Mouse (Mus musculus) CH12.LX (cell line): Measurements from ENCODE around the gene Fam193b. TPM values are rescaled to one million over a fixed set of nuclear protein-coding genes. Genes with fewer than 3 reads are reported as not detected.

Experiments used
- DNase-seq: peaks from one replicate; pipeline ENCODE4 v3.0.0-alpha.2; 2013; ENCODE audit errors: extremely low read depth
- H3K27ac ChIP-seq: 2 replicates; pipeline ENCODE4 v1.5.1; 2012; ENCODE audit warnings: low read depth, mild to moderate bottlenecking, control low read depth, moderate library complexity; ENCODE audit not compliant: insufficient read depth
- H3K27me3 ChIP-seq: replicated peaks from 2 replicates; pipeline ENCODE3; 2012; ENCODE audit warnings: inconsistent platforms
- H3K36me3 ChIP-seq, 2 experiments: replicated peaks in 1 of 2; 2 replicates each; pipeline versions ENCODE3 to v1.6.1; 2012; ENCODE audit warnings: inconsistent platforms in 1 of 2, low read length in 1 of 2, mild to moderate bottlenecking in 1 of 2, mixed read lengths in 1 of 2, moderate library complexity in 1 of 2; ENCODE audit not compliant: control insufficient read depth in 1 of 2, insufficient read depth in 1 of 2
- H3K4me1 ChIP-seq, 2 experiments: 2 replicates each; pipeline ENCODE4 v1.6.1; 2012; ENCODE audit warnings: inconsistent platforms in 1 of 2, moderate library complexity in 1 of 2; ENCODE audit not compliant: insufficient read depth in 2 of 2, control insufficient read depth in 1 of 2
- H3K4me2 ChIP-seq: 2 replicates; pipeline ENCODE4 v1.6.1; 2012; ENCODE audit warnings: low read depth, mild to moderate bottlenecking, control low read depth; ENCODE audit not compliant: poor library complexity, insufficient read depth, severe bottlenecking
- H3K4me3 ChIP-seq, 3 experiments: fragments of 150-350 bp in 1 of 3; sonication (generic) in 1 of 3; replicated peaks in 1 of 3; 2 replicates each; pipeline versions ENCODE3 to v1.5.1; 2011 to 2012; ENCODE audit warnings: low read depth in 2 of 3, low read length in 2 of 3, mild to moderate bottlenecking in 2 of 3, moderate library complexity in 2 of 3, control low read depth in 1 of 3, improper control_type of control experiment in 1 of 3, inconsistent platforms in 1 of 3, mixed read lengths in 1 of 3; ENCODE audit not compliant: poor library complexity in 1 of 3
- H3K79me2 ChIP-seq: replicated peaks from 2 replicates; pipeline ENCODE4 v1.6.1; 2012; ENCODE audit warnings: mild to moderate bottlenecking, moderate library complexity; ENCODE audit not compliant: control insufficient read depth, poor library complexity, insufficient read depth, severe bottlenecking; ENCODE audit errors: extremely low read depth
- H3K9ac ChIP-seq: 2 replicates; pipeline ENCODE4 v1.6.1; 2012; ENCODE audit warnings: low read depth, mild to moderate bottlenecking, control low read depth, moderate library complexity; ENCODE audit not compliant: insufficient read depth
- H3K9me3 ChIP-seq: replicated peaks from 2 replicates; pipeline ENCODE3; 2012; ENCODE audit warnings: low read length, inconsistent platforms, mixed read lengths
- BHLHE40 ChIP-seq: IDR thresholded peaks from 2 replicates; pipeline ENCODE4 v1.6.1; 2011; ENCODE audit warnings: mild to moderate bottlenecking, low read depth, low read length, improper control_type of control experiment
- CTCF ChIP-seq, 2 experiments: IDR thresholded peaks in 1 of 2; conservative IDR thresholded peaks in 1 of 2; 2 replicates each; pipeline ENCODE4 v1.5.1; 2011 to 2012; ENCODE audit warnings: low read depth in 2 of 2, low read length in 2 of 2, improper control_type of control experiment in 1 of 2, inconsistent platforms in 1 of 2, mild to moderate bottlenecking in 1 of 2, moderate library complexity in 1 of 2
- E2F4 ChIP-seq: IDR thresholded peaks from 2 replicates; pipeline ENCODE4 v1.6.1; 2011; ENCODE audit warnings: low read depth, low read length, improper control_type of control experiment; ENCODE audit not compliant: insufficient replicate concordance
- GABPA ChIP-seq: IDR thresholded peaks from 2 replicates; pipeline ENCODE4 v1.6.1; 2012; ENCODE audit warnings: low read depth, low read length, improper control_type of control experiment, inconsistent platforms; ENCODE audit not compliant: insufficient replicate concordance
- IRF4 ChIP-seq: IDR thresholded peaks from 2 replicates; pipeline ENCODE4 v1.6.1; 2014; ENCODE audit warnings: low read depth, mild to moderate bottlenecking, inconsistent platforms, low read length, improper control_type of control experiment
- JUN ChIP-seq: IDR thresholded peaks from 2 replicates; pipeline ENCODE4 v1.6.1; 2011; ENCODE audit warnings: low read depth, mild to moderate bottlenecking, low read length, improper control_type of control experiment, moderate library complexity; ENCODE audit not compliant: insufficient read depth
- KAT2A ChIP-seq: IDR thresholded peaks from 2 replicates; pipeline ENCODE4 v1.6.1; 2012; ENCODE audit warnings: low read length, improper control_type of control experiment, inconsistent platforms; ENCODE audit not compliant: insufficient replicate concordance
- MAX ChIP-seq: IDR thresholded peaks from 2 replicates; pipeline ENCODE4 v1.6.1; 2011; ENCODE audit warnings: low read length, improper control_type of control experiment
- MAZ ChIP-seq: IDR thresholded peaks from 2 replicates; pipeline ENCODE4 v1.6.1; 2012; ENCODE audit warnings: low read depth, mild to moderate bottlenecking, inconsistent platforms, low read length, improper control_type of control experiment, moderate library complexity
- NELFE ChIP-seq: IDR thresholded peaks from 2 replicates; pipeline ENCODE4 v1.6.1; 2011; ENCODE audit warnings: low read depth, low read length, improper control_type of control experiment
- NRF1 ChIP-seq: IDR thresholded peaks from 2 replicates; pipeline ENCODE4 v1.6.1; 2014; ENCODE audit warnings: low read depth, mild to moderate bottlenecking, inconsistent platforms, low read length, improper control_type of control experiment, moderate library complexity
- POLR2A ChIP-seq: IDR thresholded peaks from 2 replicates; pipeline ENCODE4 v1.6.1; 2011; ENCODE audit warnings: low read depth, mild to moderate bottlenecking, improper control_type of control experiment, low read length
- POLR2AphosphoS2 ChIP-seq: IDR thresholded peaks from 2 replicates; pipeline ENCODE4 v1.6.1; 2011; ENCODE audit warnings: low read depth, low read length, improper control_type of control experiment
- RAD21 ChIP-seq: IDR thresholded peaks from 2 replicates; pipeline ENCODE4 v1.6.1; 2011; ENCODE audit warnings: low read depth, mild to moderate bottlenecking, low read length, improper control_type of control experiment, moderate library complexity
- SIN3A ChIP-seq: IDR thresholded peaks from 2 replicates; pipeline ENCODE4 v1.6.1; 2012; ENCODE audit warnings: low read length, improper control_type of control experiment, inconsistent platforms
- SMC3 ChIP-seq: IDR thresholded peaks from 2 replicates; pipeline ENCODE4 v1.6.1; 2011; ENCODE audit warnings: low read depth, low read length, improper control_type of control experiment
- TBP ChIP-seq: conservative IDR thresholded peaks from 2 replicates; pipeline ENCODE4 v1.6.1; 2011; ENCODE audit warnings: low read depth, low read length, improper control_type of control experiment
- TCF12 ChIP-seq: IDR thresholded peaks from 2 replicates; pipeline ENCODE4 v1.6.1; 2014; ENCODE audit warnings: low read depth, mild to moderate bottlenecking, inconsistent platforms, low read length, improper control_type of control experiment
- UBTF ChIP-seq: IDR thresholded peaks from 2 replicates; pipeline ENCODE4 v1.6.1; 2012; ENCODE audit warnings: low read depth, mild to moderate bottlenecking, inconsistent platforms, low read length, improper control_type of control experiment, moderate library complexity
- USF1 ChIP-seq: IDR thresholded peaks from 2 replicates; pipeline ENCODE4 v1.6.1; 2014; ENCODE audit warnings: low read depth, mild to moderate bottlenecking, inconsistent platforms, low read length, improper control_type of control experiment
- dilution Hi-C: fragments of 300-500 bp; cut with MboI; formaldehyde crosslinking; loops from 2 replicates; pipeline ENCODE4 v1.14.3; 2020; ENCODE audit warnings: low sequenced_read_pairs; ENCODE audit not compliant: extremely low pct_unique_long_range_greater_than_20kb, extremely low pct_ligation_motif_present
- in situ Hi-C: fragments of 300-500 bp; cut with MboI; formaldehyde crosslinking; loops from 3 replicates; pipeline ENCODE4 v1.14.3; 2019; ENCODE audit warnings: low sequenced_read_pairs, low pct_ligation_motif_present, low pct_unique_long_range_greater_than_20kb, mixed read lengths
- polyA plus RNA-seq: library from polyadenylated mRNA; unstranded; fragments of >175 nt; gene quantifications from 2 replicates; pipeline ENCODE4 v1.2.1, GENCODE M21; 2012; ENCODE audit warnings: low read depth; ENCODE audit not compliant: insufficient read length
- total RNA-seq, 2 experiments: library from RNA; depleted of rRNA; stranded (reverse); fragments of 300-350 nt in 1 of 2; fragments of >200 nt in 1 of 2; gene quantifications; 2 replicates each; pipeline ENCODE4 v1.2.3; 2012 to 2014

Fam193b gene
- total and polyA plus RNA-seq, 3 experiments, result 9.2 to 22.4 (median 17.9) TPM

DNA sequence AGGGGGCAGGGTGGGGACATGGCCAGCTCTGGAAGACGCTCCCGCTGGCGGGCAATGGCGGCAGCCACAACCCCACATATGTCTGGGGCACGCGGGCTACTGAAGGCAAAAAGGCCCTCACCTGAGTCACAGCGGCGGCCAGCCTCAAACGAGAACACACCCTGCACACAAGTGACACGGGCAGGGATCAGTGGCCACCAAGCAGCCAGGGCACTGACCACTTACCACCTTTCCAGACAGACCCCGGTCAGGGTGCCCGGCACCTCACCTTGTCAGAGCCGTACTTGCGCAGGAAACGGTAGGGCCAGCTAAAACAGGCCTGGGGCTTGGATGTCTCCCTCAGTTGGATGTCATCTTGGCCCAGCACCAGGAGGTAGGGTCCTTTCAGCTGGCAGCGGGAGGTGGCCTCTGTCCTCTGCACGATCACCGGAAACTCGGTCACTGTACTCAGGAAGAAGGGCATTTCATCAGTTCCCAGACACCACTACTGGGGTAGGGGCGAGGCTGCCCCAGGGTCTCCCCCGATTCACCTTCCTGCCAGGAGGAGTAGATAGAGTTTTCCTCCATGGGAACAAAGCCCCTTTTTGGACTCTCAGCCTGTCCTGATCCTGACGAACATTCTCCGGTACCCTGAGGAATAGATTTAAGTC lies 46.8 kb downstream of the Fam193b start:
- H3K9me3 ChIP-seq, result peaks cover 8% of the 10 kb centered on the region
- dilution Hi-C loops, result no loop called here
- in situ Hi-C loops, result loop anchor here (5.0 kb wide), 1 partner anchor 117 kb away; no protein-coding TSS in a partner anchor
- no peak for TF ChIP-seq CTCF (conservative IDR thresholded peaks at IDR 0.05 in 1 of 2, IDR thresholded peaks at IDR 0.05 in 1 of 2; ENCODE audit: low read depth in 2 of 2, low read length in 2 of 2)
- TF ChIP-seq RAD21, result no peak
- TF ChIP-seq UBTF, result no peak
- TF ChIP-seq SIN3A, result no peak
- no peak for TF ChIP-seq NELFE
- TF ChIP-seq, all 38 proteins: peak for 0
- no peaks in the 10 kb centered on the region for H3K27me3 ChIP-seq
- no peak for DNase-seq
- no peak overlapping the region for H3K9ac ChIP-seq
- peaks cover 2% of the 10 kb centered on the region; the same call in 1 of the 2 replicates for H3K79me2 ChIP-seq
- H3K4me1 ChIP-seq, result peaks cover 17 to 42% of the 10 kb centered on the region in 2 experiments
- H3K4me3 ChIP-seq, result no peak overlapping the region
- no peak overlapping the region for H3K4me2 ChIP-seq
- peaks cover 37 to 43% of the 10 kb centered on the region in 2 experiments for H3K36me3 ChIP-seq
- H3K27ac ChIP-seq, result no peak overlapping the region

GRCm38 (mm10) chr13:55523278-55523677 lies 47.6 kb downstream of the Fam193b start:
- Histone ChIP-seq H3K9ac (no peak overlapping the region), H3K36me3 (peaks cover 37 to 43% of the 10 kb centered on the region in 2 experiments), H3K4me1 (peaks cover 17 to 36% of the 10 kb centered on the region in 2 experiments), H3K4me3 (no peak overlapping the region), H3K27me3 (no peaks in the 10 kb centered on the region), H3K4me2 (no peak overlapping the region), H3K27ac (no peak overlapping the region)
- dilution Hi-C loops, result no loop called here
- in situ Hi-C loops, result loop anchor here (5.0 kb wide), 1 partner anchor 116 kb away; no protein-coding TSS in a partner anchor
- DNase-seq, result no peak
- TF ChIP-seq KAT2A, result no peak
- no peak for TF ChIP-seq SMC3
- TF ChIP-seq MAX, result no peak
- TF ChIP-seq POLR2A, result no peak
- TF ChIP-seq, all 38 proteins: peak for 0
- peaks cover 2% of the 10 kb centered on the region; the same call in 1 of the 2 replicates for H3K79me2 ChIP-seq
- peaks cover 8% of the 10 kb centered on the region for H3K9me3 ChIP-seq

DNA sequence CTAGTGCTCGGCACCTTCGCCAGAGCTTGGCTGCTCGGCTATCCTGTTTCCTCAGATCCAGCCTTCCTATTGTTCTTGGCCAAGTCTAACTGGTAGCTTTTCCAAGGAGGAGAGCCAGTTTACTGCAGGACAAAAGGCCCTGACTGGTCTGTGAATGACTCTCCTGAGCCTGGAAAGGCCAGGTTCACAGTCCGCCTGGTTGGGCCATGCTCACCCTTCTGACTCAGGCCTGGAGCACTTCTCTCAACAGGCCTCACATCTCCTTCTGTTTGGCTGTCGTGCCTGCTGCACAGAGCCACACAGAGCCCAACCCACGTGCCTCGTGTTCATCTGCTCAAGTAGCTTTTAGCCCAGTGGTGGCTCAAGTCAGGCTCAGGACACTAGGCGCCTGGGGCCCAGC lies 48.2 kb downstream of the Fam193b start:
- Histone ChIP-seq H3K4me3 (no peak overlapping the region), H3K9me3 (peaks cover 8% of the 10 kb centered on the region), H3K27me3 (no peaks in the 10 kb centered on the region), H3K79me2 (peaks cover 2% of the 10 kb centered on the region; the same call in 1 of the 2 replicates), H3K27ac (no peak overlapping the region), H3K36me3 (peaks cover 37 to 43% of the 10 kb centered on the region in 2 experiments), H3K9ac (no peak overlapping the region), H3K4me1 (peaks cover 17 to 31% of the 10 kb centered on the region in 2 experiments), H3K4me2 (no peak overlapping the region)
- in situ Hi-C loops, result loop anchor here (5.0 kb wide), 1 partner anchor 115 kb away; no protein-coding TSS in a partner anchor
- dilution Hi-C loops, result no loop called here
- DNase-seq, result no peak
- TF ChIP-seq POLR2A (no peak), MAX (no peak), RAD21 (no peak), GABPA (no peak), TBP (no peak), NRF1 (no peak), E2F4 (no peak), JUN (no peak), USF1 (no peak), BHLHE40 (no peak), MAZ (no peak), TCF12 (no peak), POLR2AphosphoS2 (no peak), IRF4 (no peak)
